Mouse (Mus musculus) ES-CJ7 (cell line): ENCODE measurements around the gene Arhgap42.
A peak's percentile ranks its signal among the peaks of the same experiment; 100 is the strongest.

Experiments used
- DNase-seq: peaks from one replicate; pipeline ENCODE4 v3.0.0; 2011; ENCODE audit warnings: low read depth, low spot score

Arhgap42 gene

GRCm38 (mm10) chr9:9210464-9210863, 28.4 kb downstream of the Arhgap42 start:
- no peak for DNase-seq

GRCm38 (mm10) chr9:9208205-9208604, 30.7 kb downstream of the Arhgap42 start:
- no peak for DNase-seq

- no peak for DNase-seq
Measured at GRCm38 (mm10) chr9:9207251-9207650, 31.6 kb downstream of the Arhgap42 start.

GRCm38 (mm10) chr9:9200827-9201388, 38.0 kb downstream of the Arhgap42 start:
- no peak for DNase-seq

GRCm38 (mm10) chr9:9199170-9199841, 39.6 kb downstream of the Arhgap42 start:
- no peak for DNase-seq

- no peak for DNase-seq
Measured at GRCm38 (mm10) chr9:9198645-9199044, 40.3 kb downstream of the Arhgap42 start.

GRCm38 (mm10) chr9:9196046-9196445, 42.9 kb downstream of the Arhgap42 start:
- no peak for DNase-seq

GRCm38 (mm10) chr9:9194496-9194895, 44.4 kb downstream of the Arhgap42 start:
- DNase-seq, result no peak

- DNase-seq, result no peak
Measured at GRCm38 (mm10) chr9:9192716-9193115, 46.2 kb downstream of the Arhgap42 start.

GRCm38 (mm10) chr9:9190835-9191234, 48.1 kb downstream of the Arhgap42 start:
- no peak for DNase-seq

- no peak for DNase-seq
Measured at GRCm38 (mm10) chr9:9188167-9188566, 50.7 kb downstream of the Arhgap42 start.

GRCm38 (mm10) chr9:9177745-9178144, 61.2 kb downstream of the Arhgap42 start:
- no peak for DNase-seq

GRCm38 (mm10) chr9:9174924-9175323, 64.0 kb downstream of the Arhgap42 start:
- no peak for DNase-seq

- DNase-seq, result no peak
Measured at GRCm38 (mm10) chr9:9174206-9174605, 64.7 kb downstream of the Arhgap42 start.

GRCm38 (mm10) chr9:9173091-9173490, 65.8 kb downstream of the Arhgap42 start:
- no peak for DNase-seq

- DNase-seq, result no peak
Measured at GRCm38 (mm10) chr9:9171146-9171816, 67.6 kb downstream of the Arhgap42 start.

GRCm38 (mm10) chr9:9165641-9166063, 73.2 kb downstream of the Arhgap42 start:
- no peak for DNase-seq

GRCm38 (mm10) chr9:9160736-9161135, 78.2 kb downstream of the Arhgap42 start:
- peak; percentile 68 for DNase-seq

GRCm38 (mm10) chr9:9158241-9158640, 80.7 kb downstream of the Arhgap42 start:
- DNase-seq, result no peak

GRCm38 (mm10) chr9:9157425-9157824, 81.5 kb downstream of the Arhgap42 start:
- no peak for DNase-seq

- no peak for DNase-seq
Measured at GRCm38 (mm10) chr9:9154636-9155035, 84.3 kb downstream of the Arhgap42 start.

- DNase-seq, result no peak
Measured at GRCm38 (mm10) chr9:9144301-9145121, 94.4 kb downstream of the Arhgap42 start.
